8 mouse cellular contexts compared by ENCODE assay signal in the genomic region with DNA sequence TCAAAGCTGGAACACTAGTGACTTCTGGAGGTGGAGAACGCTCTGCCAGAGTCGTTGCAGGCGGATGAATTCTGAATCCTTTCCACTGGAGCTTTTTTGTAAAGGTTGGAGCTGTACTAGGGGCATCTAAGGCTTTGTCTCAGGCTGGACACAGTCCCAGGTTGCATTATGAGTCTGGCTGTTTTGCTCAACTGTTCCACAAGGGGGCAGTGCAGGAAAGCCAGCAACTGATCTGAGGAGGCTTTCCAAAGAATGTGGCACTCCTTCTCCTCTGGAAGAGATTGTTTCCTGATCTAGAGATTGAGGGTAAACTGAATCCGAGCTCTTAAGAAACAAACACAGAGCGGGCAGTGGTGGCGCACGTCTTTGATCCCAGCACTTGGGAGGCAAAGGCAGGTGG.
A peak's percentile ranks its signal among the peaks of the same experiment; 100 is the strongest.
DNase-seq lines count a peak whose midpoint lies in the region; ATAC-seq lines count a peak whose summit lies in the region.

No protein-coding gene starts in this region.

- DNase-seq in adrenal gland, adult (ENCODE audit: inconsistent age in 2 of 2, low spot score in 1 of 2) = peak; percentile 61 to 91
- DNase-seq in cerebellum, adult 9-11 months = peak; percentile 82
- peak; percentile 57 to 76 for DNase-seq in frontal cortex, postnatal 14 days (ENCODE audit: low spot score in 2 of 2)
- DNase-seq in hindlimb bud, embryonic 11.5 days (ENCODE audit: extremely low spot score, low read depth, low spot score) = peak; percentile 71
- peak; percentile 62 for DNase-seq in left cerebral cortex, adult 11 months (ENCODE audit: low spot score)
- peak; percentile 76 for DNase-seq in right cerebral cortex, postnatal 25 days
- no peak for DNase-seq in T-cell, adult 2 months (ENCODE audit: low spot score)

- peak; percentile 67; the same call in 1 of the 2 replicates for ATAC-seq in megakaryocyte-erythroid progenitor cell, adult 5-6 weeks (replicated peaks; ENCODE audit: low FRiP score, low TSS enrichment, poor library complexity, severe bottlenecking)
